Mouse (Mus musculus) kidney, embryonic 14.5 days (tissue): ENCODE results near the gene Spata25. TPM values are rescaled to one million over a fixed set of nuclear protein-coding genes. Genes with fewer than 3 reads are reported as not detected.

Source experiments
- ATAC-seq: fragments of 200-750 bp; cut with Nextera tagmentation; 2 replicates; pipeline ENCODE4 v1.8.0; 2017; ENCODE audit warnings: moderate number of reproducible peaks, mild to moderate bottlenecking, moderate TSS enrichment, moderate library complexity; ENCODE audit not compliant: low FRiP score, low TSS enrichment
- H3K27ac ChIP-seq: fragments of 300-500 bp; sonication (generic); 2 replicates; pipeline ENCODE4 v1.5.1; 2014; ENCODE audit warnings: low read depth, mild to moderate bottlenecking, low read length, moderate library complexity, mixed read lengths
- H3K27me3 ChIP-seq: fragments of 300-500 bp; sonication (generic); 2 replicates; pipeline ENCODE4 v1.6.1; 2014; ENCODE audit warnings: mild to moderate bottlenecking, low read length; ENCODE audit not compliant: control insufficient read depth, insufficient read depth
- H3K36me3 ChIP-seq: fragments of 300-500 bp; sonication (generic); 2 replicates; pipeline ENCODE4 v1.6.1; 2014; ENCODE audit warnings: low read length, mixed read lengths; ENCODE audit not compliant: control insufficient read depth, insufficient read depth
- H3K4me1 ChIP-seq: fragments of 300-500 bp; sonication (generic); 2 replicates; pipeline ENCODE4 v1.6.1; 2014; ENCODE audit warnings: low read length, mixed read lengths; ENCODE audit not compliant: control insufficient read depth, insufficient read depth
- H3K4me2 ChIP-seq: fragments of 300-500 bp; sonication (generic); replicated peaks from 2 replicates; pipeline ENCODE4 v1.6.1; 2014; ENCODE audit warnings: low read depth, mild to moderate bottlenecking, low read length
- H3K4me3 ChIP-seq: fragments of 300-500 bp; sonication (generic); 2 replicates; pipeline ENCODE4 v1.5.1; 2014; ENCODE audit warnings: mild to moderate bottlenecking, low read length
- H3K9ac ChIP-seq: fragments of 300-500 bp; sonication (generic); 2 replicates; pipeline ENCODE4 v1.6.1; 2014; ENCODE audit warnings: low read depth, mild to moderate bottlenecking, low read length, moderate library complexity
- H3K9me3 ChIP-seq: fragments of 300-500 bp; sonication (generic); 2 replicates; pipeline ENCODE4 v1.6.1; 2016; ENCODE audit warnings: low read length; ENCODE audit not compliant: control insufficient read depth
- WGBS: fragments of 180-500 bp; shearing (Covaris S2); extraction: QIAGEN DNeasy Blood & Tissue Kit; methylation state at CpG from one replicate; pipeline ENCODE4 v1.1.7; 2014; 5-methylcytosine and 5-hydroxymethylcytosine counted together
- polyA plus RNA-seq: library from polyadenylated mRNA; unstranded; fragments of >200 nt; fragmentation: Nextera tagmentation; extraction: Ambion mirVana; gene quantifications from 2 replicates; pipeline ENCODE4 v1.2.1, GENCODE M21; 2014

The Spata25 gene
- polyA plus RNA-seq, 1 experiment from 2014 or later: not detected

DNA sequence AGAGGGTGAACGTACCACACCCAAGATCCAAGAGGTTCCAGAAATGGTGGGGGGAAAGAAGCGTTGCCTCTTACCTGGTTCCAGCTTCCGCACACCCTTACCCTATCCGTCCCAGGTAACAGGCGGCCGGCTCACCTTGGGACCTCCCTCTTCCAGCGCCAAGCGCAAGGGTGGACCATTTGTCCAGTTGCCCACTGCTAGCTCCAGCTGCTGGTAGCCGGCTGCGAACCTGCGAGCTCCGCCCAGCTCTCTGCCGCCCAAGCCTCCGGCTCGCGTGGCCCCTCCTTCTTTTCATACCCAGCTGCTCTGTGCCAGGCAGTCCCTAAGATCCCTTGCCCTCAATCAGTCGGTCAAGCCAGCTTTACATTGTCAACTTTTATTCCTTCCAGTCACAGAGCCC, 51.5 kb downstream of the Spata25 start:
- Histone ChIP-seq H3K9ac (no peak overlapping the region), H3K4me1 (peaks cover 5% of the 10 kb centered on the region; the same call in 1 of the 2 replicates), H3K4me3 (no peak overlapping the region), H3K27me3 (no peaks in the 10 kb centered on the region), H3K36me3 (peaks cover 16% of the 10 kb centered on the region), H3K9me3 (no peaks in the 10 kb centered on the region), H3K27ac (no peak overlapping the region), H3K4me2 (no peak overlapping the region)
- no peak for ATAC-seq
- 65% methylated on average over 17 of the region's 17 CpGs for WGBS

Other genes starting within 250 kb of the Spata25 start
- not detected in 2 replicates for gene Wfdc6a, start 243.1 kb downstream of the Spata25 start, polyA plus RNA-seq
- not detected in 2 replicates for gene Eppin, start 234.9 kb downstream of the Spata25 start, polyA plus RNA-seq
- not detected in 2 replicates for gene Wfdc6b, start 215.0 kb downstream of the Spata25 start, polyA plus RNA-seq
- gene Wfdc8, start 214.9 kb downstream of the Spata25 start, polyA plus RNA-seq: not detected in 2 replicates
- not detected in 2 replicates for gene Wfdc16, start 189.7 kb downstream of the Spata25 start, polyA plus RNA-seq
- gene Wfdc10, start 172.5 kb downstream of the Spata25 start, polyA plus RNA-seq: not detected in 2 replicates
- gene Wfdc9, start 172.0 kb downstream of the Spata25 start, polyA plus RNA-seq: not detected in 2 replicates
- gene Wfdc11, start 154.4 kb downstream of the Spata25 start, polyA plus RNA-seq: not detected in 2 replicates
- gene Wfdc13, start 143.4 kb downstream of the Spata25 start, polyA plus RNA-seq: 0.54 and 0.93 TPM in 2 replicates
- 1.1 and 1.4 TPM in 2 replicates for gene Spint4, start 130.0 kb downstream of the Spata25 start, polyA plus RNA-seq
- gene Spint5, start 113.2 kb downstream of the Spata25 start, polyA plus RNA-seq: not detected in 2 replicates
- gene Wfdc3, start 82.6 kb downstream of the Spata25 start, polyA plus RNA-seq: 0.83 and 1.4 TPM in 2 replicates
- gene Dnttip1, start 82.6 kb downstream of the Spata25 start, polyA plus RNA-seq: 64.4 and 70.8 TPM in 2 replicates
- gene Ube2c, start 58.6 kb downstream of the Spata25 start, polyA plus RNA-seq: 559 and 687 TPM in 2 replicates
- 1.8 and 1.9 TPM in 2 replicates for gene Tnnc2, start 48.6 kb downstream of the Spata25 start, polyA plus RNA-seq
- 16.0 and 16.6 TPM in 2 replicates for gene Snx21, start 42.7 kb downstream of the Spata25 start, polyA plus RNA-seq
- gene Acot8, start 23.7 kb downstream of the Spata25 start, polyA plus RNA-seq: 13.7 and 17.0 TPM in 2 replicates
- 7.3 and 9.0 TPM in 2 replicates for gene Zswim3, start 23.4 kb downstream of the Spata25 start, polyA plus RNA-seq
- 12.4 and 20.0 TPM in 2 replicates for gene Zswim1, start 5.9 kb downstream of the Spata25 start, polyA plus RNA-seq
- 122 and 135 TPM in 2 replicates for gene Ctsa, start 4.3 kb upstream of the Spata25 start, polyA plus RNA-seq
- 6.0 and 6.6 TPM in 2 replicates for gene Neurl2, start 4.9 kb upstream of the Spata25 start, polyA plus RNA-seq
- 25.7 and 34.6 TPM in 2 replicates for gene Pltp, start 29.2 kb upstream of the Spata25 start, polyA plus RNA-seq
- 68.9 and 72.9 TPM in 2 replicates for gene Pcif1, start 50.8 kb upstream of the Spata25 start, polyA plus RNA-seq
- gene Zfp335, start 83.2 kb upstream of the Spata25 start, polyA plus RNA-seq: 10.7 and 13.8 TPM in 2 replicates
- 0.76 and 1.4 TPM in 2 replicates for gene Mmp9, start 112.2 kb upstream of the Spata25 start, polyA plus RNA-seq
- gene Slc12a5, start 132.3 kb upstream of the Spata25 start, polyA plus RNA-seq: 1.5 and 1.6 TPM in 2 replicates
- 34.6 and 71.1 TPM in 2 replicates for gene Ncoa5, start 206.3 kb upstream of the Spata25 start, polyA plus RNA-seq
- 6.4 and 7.3 TPM in 2 replicates for gene Cd40, start 227.1 kb upstream of the Spata25 start, polyA plus RNA-seq